Mouse (Mus musculus) splenic B cell, adult 2 months (primary cell): ENCODE measurements around the gene Ccl4.

Source experiments
- DNase-seq: peaks from one replicate; pipeline ENCODE4 v3.0.0-alpha.2; 2011; ENCODE audit warnings: low read depth, low spot score
- H3K27me3 ChIP-seq: 2 replicates; pipeline ENCODE4 v1.6.1; 2012; ENCODE audit warnings: mild to moderate bottlenecking, low read length, moderate library complexity, mixed read lengths; ENCODE audit not compliant: control insufficient read depth, poor library complexity, insufficient read depth, severe bottlenecking
- H3K36me3 ChIP-seq: 2 replicates; pipeline ENCODE4 v1.6.1; 2012; ENCODE audit warnings: mild to moderate bottlenecking, low read length, moderate library complexity, mixed read lengths; ENCODE audit not compliant: control insufficient read depth, poor library complexity, insufficient read depth, severe bottlenecking

The Ccl4 gene

DNA sequence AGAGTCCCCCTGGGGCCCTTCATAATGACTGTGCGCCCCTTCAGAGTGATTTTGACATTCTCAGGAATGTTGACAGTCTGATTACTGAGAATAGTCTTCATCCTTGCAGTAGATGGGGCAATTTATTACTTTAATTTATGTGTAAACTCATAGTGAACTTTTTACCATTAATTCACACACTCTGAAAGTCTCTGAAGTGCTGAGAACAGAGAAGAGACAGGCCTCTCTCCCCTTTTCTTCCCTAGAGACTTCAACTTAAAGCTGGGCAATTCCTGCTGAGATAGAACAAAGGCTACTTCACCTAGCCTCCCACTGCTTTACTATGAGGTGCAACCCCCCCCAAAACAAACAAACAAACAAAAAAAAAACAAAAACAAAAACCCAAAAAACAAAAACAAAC, 16.9 kb upstream of the Ccl4 start, which contains the start of gene Rpl9-ps1:
TSS of gene Rpl9-ps1 (minus strand) at position 101 of the 400 bp plus-strand sequence.
- no peak for DNase-seq
- H3K36me3 ChIP-seq = no peaks in the 10 kb centered on the region
- H3K27me3 ChIP-seq = no peaks in the 10 kb centered on the region

DNA sequence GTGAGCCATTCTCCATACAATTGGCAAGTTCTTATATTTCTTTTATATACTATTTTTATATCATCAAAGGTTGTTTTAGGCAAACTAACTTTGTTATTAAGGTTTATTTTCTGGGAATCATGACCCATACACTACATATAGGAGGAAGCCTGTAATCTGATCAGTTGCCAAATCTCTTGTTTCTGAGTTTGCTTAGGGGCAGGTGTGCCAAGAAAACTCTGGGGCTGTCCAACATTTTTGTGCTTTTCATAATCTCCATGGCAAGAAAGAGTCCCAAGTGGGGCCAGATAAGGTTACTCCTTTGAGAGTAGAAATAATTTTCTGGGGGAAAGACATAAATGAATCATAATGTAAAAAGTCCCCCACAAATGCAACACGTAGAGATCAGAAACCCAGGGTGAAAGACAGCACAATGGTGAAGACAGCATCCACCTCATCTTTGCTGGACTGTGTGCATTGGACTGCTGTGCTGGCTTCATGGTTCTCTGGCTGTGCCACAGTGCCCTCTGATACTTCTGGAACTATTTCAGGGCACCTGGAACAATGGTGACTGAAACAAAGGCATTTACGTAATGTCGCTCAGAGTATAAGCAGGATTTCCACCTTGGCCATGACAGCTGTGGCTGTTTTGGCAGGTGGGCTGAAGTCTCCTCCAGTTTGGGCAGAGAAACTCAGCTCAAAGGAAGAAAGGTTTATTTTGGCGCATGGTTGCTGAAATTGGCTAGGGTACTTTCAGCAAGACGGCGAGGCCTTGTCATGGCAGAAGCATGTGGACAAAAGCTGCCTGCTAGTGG, 15.8 kb upstream of the Ccl4 start:
- H3K27me3 ChIP-seq = no peaks in the 10 kb centered on the region
- H3K36me3 ChIP-seq = no peaks in the 10 kb centered on the region
- DNase-seq = no peak

DNA sequence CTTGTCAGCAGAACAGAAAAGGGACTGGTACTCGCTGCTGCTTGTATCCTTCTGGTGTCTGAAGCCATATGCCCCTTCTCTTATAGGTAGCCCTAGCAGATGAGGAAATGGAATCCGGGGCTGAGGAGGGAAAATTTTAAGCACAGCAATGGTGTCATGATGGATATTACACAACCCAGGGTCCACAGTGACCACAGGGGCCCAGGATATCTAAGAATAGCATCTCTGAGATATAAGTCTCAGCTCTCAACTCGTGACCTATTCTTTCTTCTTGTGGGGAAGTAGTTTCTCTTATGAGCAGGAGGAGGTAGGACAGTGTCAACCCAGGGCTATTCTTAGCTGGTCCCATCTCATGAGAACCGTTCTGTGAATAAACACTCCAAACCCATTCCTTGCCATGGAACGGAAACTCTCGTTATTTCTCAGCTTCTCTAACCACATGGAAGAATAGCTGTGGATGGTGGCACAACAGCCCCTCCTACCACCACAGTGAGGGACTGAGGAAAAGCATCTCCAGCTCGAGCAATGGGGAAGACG, 13.0 kb upstream of the Ccl4 start, which contains the start of gene Ccl3:
TSS of gene Ccl3 (minus strand) at position 51 of the 537 bp plus-strand sequence.
- DNase-seq = peak; percentile 46
- Histone ChIP-seq H3K27me3 (no peaks in the 10 kb centered on the region), H3K36me3 (no peaks in the 10 kb centered on the region)

DNA sequence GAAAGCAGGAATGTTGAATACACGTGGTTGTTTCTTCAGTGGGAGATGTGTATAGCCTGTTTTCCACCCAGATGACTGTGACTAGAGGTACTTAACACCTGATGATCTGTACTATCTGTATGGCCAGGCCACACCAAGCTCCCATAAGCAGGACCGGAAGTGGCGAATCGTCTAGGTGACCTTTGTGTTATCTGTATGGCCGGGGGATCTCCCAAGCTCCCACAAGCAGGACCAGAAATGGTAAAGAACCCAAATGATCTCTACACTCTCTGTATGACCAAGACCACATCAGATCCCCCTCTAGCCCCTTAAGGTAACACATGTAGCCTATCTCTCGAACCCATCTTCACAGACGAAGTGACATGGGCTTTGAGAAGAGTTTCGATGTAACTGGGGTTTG, 7.8 kb upstream of the Ccl4 start:
- no peaks in the 10 kb centered on the region for H3K36me3 ChIP-seq
- no peak for DNase-seq

DNA sequence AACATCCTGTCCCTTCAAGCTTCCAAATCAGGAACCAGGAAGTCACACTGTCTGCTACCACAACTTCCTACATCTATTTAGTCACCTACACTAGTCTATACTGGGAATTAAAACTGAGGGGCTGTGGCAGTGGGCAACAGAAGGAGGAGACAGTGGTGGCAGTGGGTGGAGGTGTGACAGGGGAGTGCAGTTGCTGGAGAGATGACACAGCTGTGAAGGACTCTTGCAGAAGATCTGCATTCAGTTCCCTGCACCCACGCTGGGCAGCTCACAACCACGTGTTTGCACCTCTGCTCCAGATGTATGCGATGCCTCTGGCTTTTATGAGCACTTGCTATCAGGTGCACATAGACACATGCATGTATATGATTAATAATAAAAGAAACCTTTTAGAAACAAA, 4.9 kb upstream of the Ccl4 start:
- no peaks in the 10 kb centered on the region for H3K27me3 ChIP-seq
- DNase-seq = no peak
- no peaks in the 10 kb centered on the region for H3K36me3 ChIP-seq

More for the DNA sequence above, 7.8 kb upstream of the Ccl4 start:
- no peaks in the 10 kb centered on the region for H3K27me3 ChIP-seq

DNA sequence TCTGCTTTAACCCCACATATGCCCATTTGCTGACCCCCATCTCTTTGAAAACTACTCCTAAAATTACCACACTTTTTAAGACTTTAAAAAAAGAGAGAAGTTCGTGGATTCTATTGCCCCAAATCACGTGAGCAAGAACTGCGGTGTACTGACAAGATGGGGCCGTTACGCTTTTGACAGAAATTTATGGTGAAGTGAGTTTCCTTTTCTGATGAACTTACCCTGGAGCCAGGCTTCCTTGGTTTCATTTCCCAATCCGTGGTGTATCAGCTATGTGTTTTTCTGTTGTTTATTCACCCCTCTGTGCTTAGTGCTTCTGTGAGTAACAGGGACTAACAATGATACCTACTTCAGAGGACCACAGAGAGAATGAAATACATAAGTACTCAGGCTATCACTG, 3.6 kb upstream of the Ccl4 start:
- Histone ChIP-seq H3K36me3 (no peaks in the 10 kb centered on the region), H3K27me3 (no peaks in the 10 kb centered on the region)
- DNase-seq = peak; percentile 44

DNA sequence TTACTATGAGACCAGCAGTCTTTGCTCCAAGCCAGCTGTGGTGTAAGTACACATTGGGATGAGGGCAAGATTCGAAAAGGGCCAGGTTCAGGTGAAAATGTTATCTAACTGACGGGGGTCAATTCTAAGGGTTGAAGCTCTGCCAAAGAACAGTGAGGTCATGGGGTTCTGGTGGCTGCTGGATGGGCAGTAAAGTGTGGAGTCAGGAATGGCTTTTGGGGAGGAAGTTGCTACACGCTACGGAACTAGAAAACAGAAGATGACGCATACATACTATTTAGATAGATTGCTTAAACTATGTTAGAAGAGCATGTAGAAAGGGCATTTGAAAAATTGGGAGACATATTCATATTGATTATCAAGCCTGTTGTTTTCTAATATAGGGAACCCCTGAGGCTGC, 1.1 kb downstream of the Ccl4 start:
- Histone ChIP-seq H3K36me3 (no peaks in the 10 kb centered on the region), H3K27me3 (no peaks in the 10 kb centered on the region)
- DNase-seq = peak; percentile 11

DNA sequence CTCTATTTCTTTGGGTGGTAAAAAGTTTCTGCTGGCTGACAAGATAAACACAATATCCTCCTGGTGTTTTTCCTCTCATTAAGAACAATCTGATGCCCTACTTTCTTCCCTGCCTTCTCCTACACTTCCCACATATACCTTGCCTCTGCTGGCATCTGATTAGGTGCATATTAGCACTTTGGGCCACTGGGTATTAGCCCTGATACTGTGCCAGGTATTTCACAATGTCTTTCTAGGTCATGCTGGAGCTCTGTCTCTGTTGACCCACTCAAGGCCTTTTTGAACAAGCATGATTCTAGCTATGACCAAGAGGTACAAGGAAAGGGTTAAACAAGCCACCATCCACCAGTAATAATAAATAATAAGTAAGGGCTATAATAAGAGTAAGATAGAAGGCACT, 9.4 kb downstream of the Ccl4 start:
- Histone ChIP-seq H3K27me3 (no peaks in the 10 kb centered on the region), H3K36me3 (no peaks in the 10 kb centered on the region)
- DNase-seq = no peak

DNA sequence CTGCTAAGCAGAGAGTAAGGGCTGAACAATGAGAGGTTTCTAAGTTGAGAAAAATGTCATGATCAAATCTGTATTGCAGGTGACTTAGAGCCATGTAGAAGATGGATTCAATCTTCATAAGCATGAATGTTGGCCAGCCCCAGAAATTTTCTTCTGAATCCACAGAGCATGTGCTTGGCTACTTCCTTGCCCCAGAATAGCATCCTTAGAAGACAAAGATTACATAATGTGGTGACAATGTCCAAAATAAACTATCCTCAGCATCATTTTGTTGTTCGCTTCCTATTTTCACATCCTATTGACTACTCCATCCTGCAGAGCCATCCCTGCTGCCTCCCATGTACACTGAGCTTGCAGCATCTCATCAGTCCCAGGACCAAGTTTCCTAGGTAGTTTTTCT, 13.3 kb downstream of the Ccl4 start:
- Histone ChIP-seq H3K27me3 (no peaks in the 10 kb centered on the region), H3K36me3 (no peaks in the 10 kb centered on the region)
- DNase-seq = no peak

DNA sequence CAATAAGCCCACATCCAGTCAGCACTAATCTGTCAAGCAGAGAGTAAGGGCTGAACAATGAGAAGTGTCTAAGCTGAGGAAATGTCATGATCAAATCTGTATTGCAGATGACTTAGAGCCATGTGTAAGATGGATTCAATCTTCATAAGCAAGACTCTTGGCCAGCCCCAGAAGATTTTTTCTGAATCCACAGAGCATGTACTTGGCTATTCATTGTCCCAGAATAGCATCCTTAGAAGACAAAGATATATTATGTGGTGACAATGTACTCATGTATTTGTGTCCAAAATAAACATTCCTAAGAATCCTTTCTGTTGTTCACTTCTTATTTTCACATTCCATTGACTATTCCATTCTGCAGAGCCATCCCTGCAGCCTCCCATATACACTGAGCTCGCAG, 27.5 kb downstream of the Ccl4 start:
- H3K27me3 ChIP-seq = no peaks in the 10 kb centered on the region
- H3K36me3 ChIP-seq = no peaks in the 10 kb centered on the region
- DNase-seq = no peak

DNA sequence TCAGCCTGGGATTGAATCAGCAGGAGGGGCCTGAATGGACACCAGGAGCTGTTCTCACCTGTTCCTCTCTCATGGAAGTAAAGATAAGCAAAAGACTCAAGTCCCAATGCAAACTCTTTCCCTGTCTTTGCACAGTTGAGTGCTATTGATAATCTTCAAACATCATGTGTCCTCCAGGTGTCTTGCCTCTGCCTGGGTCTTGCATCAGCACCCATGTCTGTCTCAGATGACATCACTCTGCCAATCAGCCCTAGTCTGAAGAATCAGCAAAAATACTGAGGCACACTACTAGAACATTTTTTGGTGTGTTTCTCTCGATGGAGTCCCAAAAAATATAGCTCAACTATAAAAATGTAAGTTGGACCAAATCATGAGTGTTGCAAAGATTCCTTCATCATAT, 29.6 kb downstream of the Ccl4 start:
- Histone ChIP-seq H3K27me3 (no peaks in the 10 kb centered on the region), H3K36me3 (no peaks in the 10 kb centered on the region)
- no peak for DNase-seq

DNA sequence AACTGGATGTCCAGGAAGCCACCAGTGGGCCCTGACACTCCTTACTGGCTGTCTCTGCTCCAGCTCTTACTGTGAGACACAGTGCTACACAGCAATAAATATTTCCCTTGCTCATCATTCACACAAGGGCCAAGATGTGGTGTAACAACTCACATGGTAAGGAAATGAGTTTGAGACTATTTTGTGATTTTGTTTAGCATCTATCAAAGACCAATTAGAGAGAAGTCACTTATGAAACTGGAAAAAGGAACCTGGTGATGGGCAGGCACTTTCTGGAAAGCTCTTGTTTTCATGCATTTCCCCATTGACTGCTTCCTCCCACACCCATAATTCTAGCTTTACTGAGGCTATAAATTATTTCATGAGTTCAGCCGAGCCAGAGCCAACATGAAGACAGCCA, 41.3 kb downstream of the Ccl4 start, which contains the start of gene Wfdc17:
TSS of gene Wfdc17 (plus strand) at position 287 of the 400 bp plus-strand sequence.
- Histone ChIP-seq H3K27me3 (no peaks in the 10 kb centered on the region), H3K36me3 (no peaks in the 10 kb centered on the region)
- DNase-seq = peak; percentile 68

DNA sequence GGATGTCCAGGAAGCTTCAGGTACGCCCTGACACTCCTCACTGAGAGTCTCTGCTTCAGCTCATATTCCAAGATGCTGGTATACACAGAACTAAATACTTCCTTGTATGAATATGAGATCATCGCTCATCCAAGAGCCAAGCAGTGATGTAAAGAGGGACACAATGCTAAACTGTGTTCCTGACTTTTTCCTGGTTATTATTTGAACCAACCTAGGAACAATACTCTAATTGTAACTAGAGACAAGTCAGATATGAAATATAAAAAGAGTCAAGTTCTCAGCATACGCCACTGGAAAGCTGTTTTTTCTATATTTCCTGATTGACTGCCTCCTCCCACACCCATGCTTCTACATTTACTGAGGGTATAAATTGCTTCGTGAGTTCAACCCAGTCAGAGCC, 46.3 kb downstream of the Ccl4 start, which contains the start of gene Wfdc18:
TSS of gene Wfdc18 (plus strand) at position 301 of the 400 bp plus-strand sequence.
- no peak for DNase-seq
- no peaks in the 10 kb centered on the region for H3K27me3 ChIP-seq
- no peaks in the 10 kb centered on the region for H3K36me3 ChIP-seq

DNA sequence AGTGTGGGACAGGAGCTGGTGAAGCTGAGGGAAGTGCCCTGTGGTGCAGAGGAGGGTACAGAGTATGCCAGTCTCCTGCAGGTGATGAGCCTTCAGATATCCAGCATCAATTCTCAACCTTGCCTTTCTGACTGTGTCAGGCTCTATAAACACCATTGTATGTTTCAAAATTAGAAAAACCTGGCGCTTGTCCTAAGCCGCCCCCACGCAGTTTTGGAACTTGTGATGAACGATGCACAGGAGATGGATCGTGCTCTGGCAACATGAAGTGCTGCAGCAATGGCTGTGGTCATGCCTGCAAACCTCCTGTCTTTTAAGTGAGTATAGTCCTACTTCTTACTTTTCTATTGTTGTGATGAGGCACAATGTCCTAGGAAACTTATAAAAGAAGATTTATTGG, 47.3 kb downstream of the Ccl4 start:
- no peak for DNase-seq
- Histone ChIP-seq H3K27me3 (no peaks in the 10 kb centered on the region), H3K36me3 (no peaks in the 10 kb centered on the region)

DNA sequence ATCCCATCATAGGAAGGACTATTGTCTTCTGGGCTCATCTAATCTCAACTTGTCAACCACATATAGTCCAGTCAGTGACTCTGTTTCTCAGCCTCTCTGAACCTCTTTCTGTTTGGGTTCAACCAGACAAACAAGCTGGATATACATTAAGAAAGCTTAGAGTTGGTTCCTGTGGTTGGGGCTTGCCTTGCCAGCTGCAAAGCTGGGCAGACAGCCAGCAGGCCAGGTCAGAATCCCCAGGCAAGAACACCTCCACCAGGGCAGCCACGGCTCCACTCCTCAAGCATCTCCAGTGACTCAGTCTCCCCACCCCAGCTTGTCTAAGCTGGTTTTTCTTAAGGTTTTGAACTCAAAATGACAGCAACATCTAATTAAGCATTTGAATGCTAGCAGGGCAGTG, 50.3 kb downstream of the Ccl4 start:
- no peaks in the 10 kb centered on the region for H3K36me3 ChIP-seq
- H3K27me3 ChIP-seq = no peaks in the 10 kb centered on the region
- no peak for DNase-seq
